Mouse (Mus musculus) heart, postnatal 36 days (tissue): ENCODE results near the gene Taldo1. TPM values are rescaled to one million over a fixed set of nuclear protein-coding genes. Genes with fewer than 3 reads are reported as not detected.
A peak's percentile ranks its signal among the peaks of the same experiment; 100 is the strongest.
"Not testable (repeated sequence)": the region's sequence is repeated elsewhere in the genome, so short reads cannot be mapped to it uniquely, and the experiment has no call there.

Experiments used
- DNase-seq, 2 experiments: peaks; one replicate each; pipeline ENCODE4 v3.0.0; 2021 to 2022
- intact Hi-C: fragments of 180-260 bp; cut with DNase I; formaldehyde crosslinking; loops from one replicate; pipeline ENCODE4 v1.15.1; 2025
- total RNA-seq, 2 experiments: library from RNA; stranded (reverse); gene quantifications; 2 replicates each; pipeline ENCODE4 v1.2.3; 2021

Taldo1 gene
- total RNA-seq, 2 experiments from 2014 or later: 114 to 116 TPM

DNA sequence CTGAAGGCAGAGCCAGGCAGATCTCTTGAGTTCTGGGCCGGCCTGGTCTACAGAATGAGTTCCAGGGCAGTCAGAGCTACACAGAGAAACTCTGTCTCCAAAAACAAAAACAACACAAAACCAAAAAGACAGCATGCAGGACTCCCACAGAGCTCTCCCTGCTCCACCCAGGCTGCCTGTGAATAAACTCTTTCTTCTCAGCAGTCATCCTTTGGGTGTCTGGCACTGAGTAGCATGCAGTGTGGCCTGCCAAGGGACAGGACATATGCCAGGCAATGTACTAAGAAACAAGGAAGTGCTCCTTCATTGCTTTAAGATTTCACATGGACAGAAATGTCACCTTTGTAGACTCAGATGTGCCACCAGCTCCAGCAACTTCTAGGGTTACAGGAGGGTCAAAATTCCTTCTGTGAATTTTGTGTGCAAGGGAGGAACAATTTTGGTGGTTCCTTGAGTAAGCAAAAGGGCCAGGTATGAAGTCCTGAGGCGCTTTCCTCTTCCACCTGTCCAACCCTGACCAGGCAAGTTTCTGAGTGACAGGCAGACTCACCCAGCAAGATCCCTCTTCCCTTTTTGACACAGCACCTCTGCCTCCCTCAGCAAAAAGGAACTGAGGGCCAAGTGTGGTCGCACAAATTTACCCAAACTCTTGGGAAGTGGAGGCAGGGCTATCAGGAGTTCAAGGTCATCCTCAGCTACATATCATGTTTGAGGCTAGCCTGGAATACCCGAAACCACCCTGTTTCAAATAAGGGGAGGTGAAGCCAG is 10.7 kb upstream of the Taldo1 start:
- DNase-seq: no peak
- intact Hi-C loops: no loop called here

DNA sequence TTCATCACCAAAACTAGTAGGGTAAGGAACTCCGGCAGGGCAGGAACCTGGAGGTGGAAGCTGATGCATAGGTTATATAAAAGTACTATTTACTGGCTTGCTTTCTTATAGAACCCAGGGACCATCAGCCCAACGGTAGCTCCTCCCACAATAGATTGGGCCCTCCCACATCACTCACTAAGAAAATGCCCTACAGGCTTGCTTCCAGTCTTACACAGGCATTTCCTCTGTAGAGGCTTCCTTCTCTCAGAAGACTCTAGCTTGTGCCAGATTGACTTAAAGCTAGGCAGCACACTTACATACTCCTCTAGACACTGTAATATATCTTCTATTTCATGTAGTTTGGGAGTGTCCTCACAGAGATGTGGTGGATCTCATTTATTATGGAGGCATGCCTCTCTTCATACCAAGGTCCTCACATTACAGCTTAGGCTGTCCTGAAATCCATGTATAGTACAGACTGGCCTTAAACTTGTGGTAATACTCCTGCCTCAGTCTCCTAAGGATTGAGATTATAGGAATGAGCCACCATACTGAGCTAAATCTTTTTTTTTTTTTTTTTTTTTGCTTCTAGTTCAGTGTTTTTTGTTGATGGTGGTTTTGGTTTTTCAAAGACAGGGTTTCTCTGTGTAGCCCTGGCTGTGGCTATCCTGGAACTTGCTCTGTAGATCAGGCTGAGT is 4.1 kb upstream of the Taldo1 start:
- no peak for DNase-seq
- intact Hi-C loops: no loop called here

DNA sequence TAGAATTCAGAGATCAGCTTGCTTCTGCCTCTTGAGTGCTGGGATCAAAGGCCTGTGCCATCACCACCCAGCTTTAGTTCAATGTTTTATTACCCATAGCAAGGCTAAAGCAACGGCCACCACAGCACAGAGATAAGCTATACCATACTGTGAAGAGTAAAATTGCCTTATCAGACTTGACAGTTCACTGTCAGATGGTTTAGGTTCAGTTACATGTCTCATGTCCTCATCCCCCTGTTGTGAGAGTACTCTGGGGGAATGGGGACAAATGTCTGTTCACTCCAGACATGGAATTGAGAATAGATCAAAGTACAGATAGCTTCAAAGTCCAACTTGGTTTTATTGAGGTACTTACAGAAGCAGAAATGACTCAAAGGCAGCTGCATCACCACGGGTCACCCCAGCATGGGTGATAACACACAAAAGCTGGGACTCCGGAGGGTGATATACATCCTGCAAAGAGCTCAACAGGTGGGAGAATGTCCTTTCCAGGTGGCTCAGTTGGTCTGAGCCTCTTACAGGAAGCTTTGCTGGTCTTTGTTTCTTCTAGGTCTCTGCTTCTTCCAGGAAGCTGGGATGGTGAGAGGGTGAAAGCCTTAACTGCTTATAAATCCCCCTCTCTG is 3.4 kb upstream of the Taldo1 start:
- intact Hi-C loops: no loop called here
- no peak for DNase-seq

DNA sequence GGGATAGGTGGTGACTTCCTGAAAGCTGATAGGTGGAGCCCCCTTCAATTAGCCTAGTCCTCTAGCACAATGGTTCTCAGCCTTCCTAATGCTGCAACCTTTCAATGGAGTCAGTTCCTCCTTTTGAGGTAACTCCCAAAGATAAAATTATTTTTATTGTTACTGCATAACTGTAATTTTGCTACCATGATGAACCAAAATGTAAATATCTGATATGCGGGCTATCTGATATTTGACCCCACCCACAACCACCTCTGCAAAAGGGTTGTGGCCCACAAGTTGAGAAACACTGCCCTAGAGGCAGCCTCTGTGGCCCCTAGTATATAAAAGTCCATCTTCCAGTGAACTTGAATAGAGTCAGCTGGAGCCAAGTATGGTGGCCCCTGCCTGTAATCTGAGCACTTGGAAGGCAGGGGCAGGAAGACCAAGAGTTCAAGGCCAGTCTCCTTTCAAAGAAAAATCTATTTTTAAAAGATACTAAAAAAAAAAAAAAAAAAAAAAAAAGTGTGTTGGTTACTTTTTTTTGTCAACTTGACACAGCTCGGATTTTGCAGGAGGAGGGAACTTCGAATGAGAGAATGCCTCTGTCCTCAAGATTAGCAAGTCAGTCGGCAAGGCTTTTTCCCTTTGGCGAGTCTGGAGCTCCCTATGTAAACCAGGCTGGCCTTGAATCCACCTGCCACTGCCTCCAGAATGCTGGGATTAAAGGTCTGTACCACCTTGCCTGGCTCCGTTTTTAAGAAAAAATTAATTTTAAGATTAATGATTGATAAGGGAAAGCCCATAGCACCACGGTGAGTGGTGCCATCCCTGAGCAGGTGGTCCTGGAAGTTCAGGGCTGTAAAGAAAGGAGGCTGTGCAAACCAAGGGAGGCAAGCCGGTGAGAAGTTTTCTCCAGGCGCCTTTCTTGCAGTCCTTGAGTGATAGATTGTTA is 1.4 kb upstream of the Taldo1 start:
- intact Hi-C loops: no loop called here
- DNase-seq: no peak

DNA sequence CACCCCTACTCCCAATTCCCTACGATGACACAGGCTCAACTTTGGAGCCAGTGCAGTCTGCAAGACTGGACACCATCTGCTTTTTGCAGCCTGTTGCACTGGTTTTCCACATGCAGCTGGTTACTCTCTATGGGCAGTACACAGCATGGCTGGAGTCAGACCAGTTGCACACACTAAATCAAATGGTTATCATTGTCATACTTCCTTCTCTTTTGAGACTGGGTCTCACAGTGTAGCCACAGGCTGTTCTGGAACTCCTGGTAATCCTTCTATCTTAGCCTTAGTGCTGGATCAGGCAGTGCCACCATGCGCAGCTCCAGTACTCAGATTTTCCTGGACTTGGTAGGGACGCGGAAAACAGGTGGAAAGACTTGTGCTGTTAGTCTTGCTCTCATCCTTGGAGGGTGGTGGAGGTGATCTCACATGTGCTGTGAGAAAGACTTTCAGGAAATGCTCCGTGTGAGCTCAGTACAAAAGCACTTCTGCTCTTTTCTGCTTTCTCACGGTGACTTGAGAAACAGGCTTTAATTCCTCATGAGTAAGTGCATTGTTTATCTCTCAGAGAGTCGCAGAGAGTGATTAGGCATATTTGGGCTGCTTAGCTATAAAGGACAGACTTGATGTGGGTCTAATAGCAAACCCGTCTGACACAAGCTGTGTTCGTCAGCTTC is 688 bp downstream of the Taldo1 start:
- intact Hi-C loops: no loop called here
- no peak for DNase-seq

DNA sequence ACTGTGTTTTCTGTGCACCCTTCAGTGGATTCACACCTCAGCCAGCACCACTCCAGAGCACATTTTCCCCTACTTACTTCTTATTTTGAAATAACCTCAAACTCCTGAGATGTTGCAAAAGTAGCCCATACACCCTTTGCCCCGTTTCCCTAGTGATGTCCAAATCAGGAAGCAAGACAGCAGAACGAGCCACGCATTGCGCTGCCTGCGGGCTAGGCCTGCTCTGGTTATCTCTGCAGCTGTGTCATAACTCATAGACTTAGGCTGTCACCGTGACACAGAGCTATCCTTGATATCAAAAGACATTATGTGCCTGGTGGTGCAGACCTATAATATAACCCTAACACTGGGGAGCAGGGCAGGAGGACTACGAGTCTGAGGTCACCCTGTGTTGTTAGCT is 2.2 kb downstream of the Taldo1 start:
- no peak for DNase-seq
- intact Hi-C loops: no loop called here

DNA sequence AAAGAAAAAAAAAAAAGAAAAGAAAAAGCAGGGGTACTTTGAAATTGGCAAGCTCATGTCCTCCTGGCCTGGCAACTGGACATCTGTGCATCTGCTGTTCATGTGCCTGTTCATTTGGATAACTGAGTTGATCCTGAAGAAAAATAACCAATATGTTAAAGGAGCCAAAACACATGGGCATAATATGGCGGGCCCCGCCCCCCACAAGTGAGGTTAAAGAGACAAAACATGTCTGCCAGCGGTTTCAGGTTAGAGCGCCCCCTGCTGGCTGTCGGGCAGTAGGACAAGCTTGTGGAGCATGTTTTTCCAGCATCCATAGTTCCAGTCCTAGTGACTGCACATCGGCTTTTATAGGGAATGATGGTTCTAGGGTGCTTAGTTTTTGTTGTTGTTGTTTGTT is 2.8 kb downstream of the Taldo1 start:
- peak; percentile 55 to 70 for DNase-seq
- intact Hi-C loops: no loop called here

DNA sequence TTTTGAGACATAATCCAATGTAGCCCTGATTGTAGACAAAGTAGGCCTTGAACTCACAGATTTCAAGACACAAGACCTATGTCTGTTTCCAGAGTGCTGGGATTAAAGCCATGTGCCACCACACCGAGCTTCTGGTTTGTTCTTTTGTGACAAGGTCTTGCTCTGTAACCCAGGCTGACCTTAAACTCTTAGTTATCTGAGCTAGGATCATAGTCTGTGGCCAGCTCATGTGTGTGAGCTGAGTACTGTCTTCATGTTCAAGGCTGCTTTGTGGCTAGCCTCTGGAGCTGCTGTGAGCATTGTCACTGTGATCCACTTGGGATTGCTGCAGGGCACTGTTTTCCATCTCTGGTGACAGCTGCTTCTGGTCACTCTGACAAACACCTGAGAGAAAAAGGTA is 3.3 kb downstream of the Taldo1 start:
- intact Hi-C loops: no loop called here
- DNase-seq: no peak

DNA sequence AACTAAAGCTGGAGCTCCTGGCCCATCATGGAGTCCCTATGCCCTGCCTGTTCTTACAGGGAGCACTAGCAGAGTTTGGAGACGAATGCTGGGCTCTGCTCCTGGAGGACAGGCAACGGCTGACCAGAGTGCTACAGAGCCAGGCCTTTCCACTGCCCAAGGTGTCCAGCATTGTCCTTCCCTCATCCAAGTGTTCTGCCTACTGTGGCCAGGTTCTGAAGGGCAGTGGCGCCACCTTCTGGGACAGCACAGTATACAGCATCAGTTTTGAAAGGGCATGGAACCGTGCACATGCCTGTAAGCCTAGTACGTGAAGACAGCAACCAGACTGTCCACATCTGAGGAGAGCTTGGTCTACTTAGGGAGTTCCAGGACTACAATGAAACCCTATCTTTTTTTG is 11.3 kb downstream of the Taldo1 start:
- DNase-seq: peak; percentile 49 to 64
- intact Hi-C loops: no loop called here

DNA sequence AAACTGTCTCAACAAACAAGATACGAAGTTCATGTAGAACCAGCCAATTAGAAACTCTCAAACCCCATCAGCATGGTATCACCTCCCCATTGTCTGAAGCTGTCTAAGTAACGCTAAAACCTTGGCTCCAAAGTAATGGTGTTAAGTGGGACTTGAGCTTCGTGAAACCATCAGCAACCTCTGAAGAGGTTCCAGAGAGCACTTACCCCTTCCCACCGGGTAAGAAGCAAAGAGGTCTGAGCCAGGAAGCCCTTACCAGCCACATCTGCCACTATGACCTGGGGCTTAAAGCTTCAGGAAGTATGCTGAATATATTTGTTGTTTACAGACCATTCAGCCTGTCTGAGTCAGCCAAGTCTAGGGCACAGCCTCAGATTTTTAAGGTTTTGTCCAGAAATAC is 13.5 kb downstream of the Taldo1 start:
- intact Hi-C loops: no loop called here
- no peak for DNase-seq

DNA sequence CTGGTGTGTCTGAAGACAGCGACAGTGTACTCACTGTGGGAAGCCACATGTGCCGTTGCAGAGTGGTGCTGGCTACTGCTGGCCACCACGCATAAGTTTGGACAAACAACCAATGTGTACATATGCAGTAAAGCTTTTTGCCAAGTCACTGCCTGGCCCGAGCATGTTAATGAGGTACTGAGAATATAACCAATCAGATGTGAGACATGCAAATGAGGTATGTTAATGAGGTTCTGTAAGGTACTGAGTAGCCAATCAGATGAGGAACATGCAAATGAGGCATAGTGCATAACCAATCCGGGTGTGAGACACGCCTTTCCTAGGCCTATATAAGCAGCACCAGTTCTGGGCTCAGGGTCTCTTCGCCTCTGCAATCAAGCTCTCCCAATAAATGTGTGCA is 15.7 kb downstream of the Taldo1 start:
- intact Hi-C loops: loop anchor here (1.0 kb wide), 1 partner anchor 118 kb away; no protein-coding TSS in a partner anchor
- not testable (repeated sequence) for DNase-seq

DNA sequence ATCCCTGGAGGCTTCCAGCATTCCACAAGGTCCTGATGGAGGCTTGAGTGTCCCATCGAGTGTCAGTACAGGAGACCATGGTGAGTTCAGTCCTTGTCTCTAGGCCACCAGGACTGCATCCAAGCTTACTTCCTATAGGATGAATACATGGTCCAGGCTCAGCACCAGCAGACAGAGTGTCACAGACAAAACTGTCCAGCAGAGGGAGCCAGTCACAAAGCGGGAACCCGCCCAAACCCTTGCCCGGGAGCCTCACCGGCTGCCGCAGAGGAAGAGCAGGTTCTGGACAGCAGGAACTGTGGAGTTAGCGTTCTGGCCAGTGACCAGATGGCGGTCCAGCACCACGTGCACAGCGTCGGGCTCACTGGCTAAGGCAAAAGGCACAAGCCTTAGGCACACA is 16.8 kb downstream of the Taldo1 start:
- intact Hi-C loops: loop anchor here (1.0 kb wide), 2 partner anchors 28 to 116 kb away; partner anchors contain the start of gene Slc25a22
- DNase-seq: peak; percentile 89

DNA sequence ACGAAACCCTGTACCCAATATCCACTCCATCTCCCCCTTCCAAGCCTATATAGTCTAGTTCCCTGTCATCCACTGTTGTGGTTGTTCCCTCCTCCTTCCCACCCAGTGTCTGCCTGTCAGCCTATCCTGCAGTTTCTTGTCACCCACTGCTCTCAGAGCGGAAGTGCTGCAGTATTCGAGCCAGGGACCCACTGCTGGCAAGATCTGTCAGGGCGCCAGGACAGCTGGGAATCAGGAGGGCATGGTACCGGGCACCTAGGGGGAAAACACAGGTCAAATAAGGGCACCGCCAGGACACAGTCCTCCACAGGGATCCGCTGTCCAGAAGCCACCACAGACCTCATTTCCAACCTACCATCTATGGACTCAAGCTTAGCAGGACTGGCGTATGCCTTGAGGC is 18.6 kb downstream of the Taldo1 start:
- DNase-seq: no peak
- intact Hi-C loops: loop anchor here (5.0 kb wide), 1 partner anchor 47 kb away; the partner anchor contains the start of gene Pnpla2

DNA sequence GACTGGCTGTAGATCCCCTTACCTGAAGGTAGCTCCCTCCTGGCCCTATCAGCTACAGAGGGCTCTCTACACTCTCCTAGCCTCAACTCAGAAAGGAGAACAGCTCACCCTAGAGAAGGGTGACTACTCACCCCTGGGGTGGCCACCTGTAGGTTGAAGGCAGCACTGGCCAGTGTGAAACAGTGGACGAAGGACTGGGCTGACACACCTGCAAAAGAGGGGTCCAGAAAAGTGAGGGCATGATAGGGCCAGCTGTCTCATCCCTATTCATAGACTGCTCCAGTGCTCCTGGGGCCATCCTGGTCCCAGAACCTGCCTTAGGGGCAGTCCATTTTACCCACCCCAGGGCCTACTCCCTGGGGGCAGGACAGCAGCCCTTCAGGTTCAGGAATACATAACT is 19.7 kb downstream of the Taldo1 start:
- intact Hi-C loops: loop anchor here (5.0 kb wide), 1 partner anchor 46 kb away; the partner anchor contains the start of gene Pnpla2
- no peak for DNase-seq

DNA sequence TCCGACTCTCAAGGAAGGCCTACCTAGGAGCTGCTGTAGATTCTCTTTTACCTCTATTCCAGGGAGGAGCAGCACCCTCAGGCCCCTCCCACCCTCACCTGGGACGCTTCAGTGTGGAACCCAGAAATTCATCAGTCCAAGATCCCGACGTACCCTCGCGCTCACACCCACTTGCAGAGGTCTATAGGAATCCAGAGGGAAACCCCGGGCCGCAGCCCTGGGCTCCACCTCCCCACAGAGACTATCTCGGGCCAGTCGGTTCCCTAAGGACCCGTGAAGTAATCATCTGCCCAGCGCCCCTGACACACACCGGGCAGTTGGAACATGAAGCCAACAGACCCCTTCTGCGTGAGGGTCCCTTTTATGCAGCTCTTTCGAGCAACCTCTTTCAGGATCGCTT is 21.3 kb downstream of the Taldo1 start:
- DNase-seq: no peak
- intact Hi-C loops: loop anchor here (5.0 kb wide), 1 partner anchor 44 kb away; the partner anchor contains the start of gene Pnpla2

DNA sequence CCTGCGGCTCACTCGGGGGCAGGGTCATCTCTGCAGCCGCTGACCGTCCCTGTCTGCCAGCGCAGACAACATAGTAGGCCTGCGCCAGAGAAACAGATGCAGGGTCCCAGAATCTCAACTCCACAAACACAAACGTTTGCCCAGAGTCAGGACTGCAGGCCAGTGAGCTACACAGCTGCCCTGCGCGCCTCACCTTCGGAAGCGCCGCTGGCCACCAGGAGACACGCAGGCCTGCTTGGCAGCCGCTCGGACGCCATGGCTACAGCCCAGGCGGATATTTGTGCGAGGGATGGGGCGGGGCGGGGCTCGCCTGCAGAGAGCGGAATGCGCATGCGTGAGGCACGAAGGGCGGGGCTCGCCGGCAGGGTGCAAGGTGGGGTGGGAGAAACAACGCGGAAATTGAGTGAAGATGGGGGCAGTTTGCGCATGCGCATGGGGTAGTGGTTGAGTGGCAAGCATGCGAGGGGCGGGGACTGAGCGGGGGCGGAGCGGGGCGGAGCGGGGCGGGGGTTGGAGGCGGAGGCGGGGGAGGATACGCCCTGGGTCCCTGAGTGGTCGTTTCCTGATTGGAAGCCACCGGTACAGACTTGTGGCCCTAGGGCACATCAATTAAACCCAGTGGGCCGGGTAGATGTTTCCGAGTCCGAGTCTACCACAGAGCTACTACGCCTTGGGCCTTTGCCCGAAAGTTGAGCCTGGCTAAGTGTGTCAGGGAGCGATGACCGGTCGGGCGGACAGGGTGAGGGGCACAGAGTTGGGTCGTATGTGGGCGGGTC is 22.0 kb downstream of the Taldo1 start, which contains the start of gene Gatd1:
Gene Gatd1 (minus strand): TSS at position 328 of the 776 bp plus-strand sequence.
- intact Hi-C loops: loop anchor here (5.0 kb wide), 1 partner anchor 43 kb away; the partner anchor contains the start of gene Pnpla2
- peak; percentile 99 for DNase-seq

DNA sequence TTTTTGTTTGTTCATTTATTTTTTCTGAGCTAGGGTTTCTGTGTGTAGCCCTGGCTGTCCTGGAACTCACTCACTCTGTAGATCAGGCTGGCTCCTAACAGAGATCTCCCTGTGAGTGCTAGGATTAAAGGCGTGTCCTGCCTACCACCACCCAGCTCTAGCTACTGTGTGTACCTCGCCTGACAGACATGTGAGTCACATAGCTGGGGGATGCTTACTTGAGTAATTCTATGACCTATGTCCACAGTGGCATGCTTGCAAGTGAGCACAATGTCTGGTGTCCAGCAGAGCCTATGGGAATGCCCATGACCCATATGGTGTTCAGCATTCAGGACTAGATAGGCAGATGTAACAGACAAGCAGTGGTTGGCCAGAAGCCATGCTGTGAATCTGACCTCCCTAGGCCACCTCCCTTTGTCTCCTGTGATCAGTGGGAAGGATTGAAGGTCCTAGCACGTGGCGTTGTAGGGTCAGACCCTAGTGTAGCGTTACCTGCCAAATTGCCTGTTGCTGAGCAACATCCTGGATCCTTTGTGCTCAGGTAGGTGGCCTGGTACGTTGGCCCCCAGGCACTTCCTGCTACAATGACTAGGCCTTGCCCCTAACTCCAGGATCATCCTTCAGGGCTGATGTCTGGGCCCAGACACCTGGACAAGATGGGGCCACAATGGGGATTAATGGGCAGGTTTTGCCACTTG is 24.3 kb downstream of the Taldo1 start:
- intact Hi-C loops: no loop called here
- no peak for DNase-seq
